Mouse (Mus musculus) adrenal gland, postnatal 0 days (tissue): ENCODE results near the gene Pdk2. TPM values are rescaled to one million over a fixed set of nuclear protein-coding genes. Genes with fewer than 3 reads are reported as not detected.

Source experiments
- polyA plus RNA-seq: library from polyadenylated mRNA; unstranded; fragments of >200 nt; fragmentation: Nextera tagmentation; extraction: Ambion mirVana; gene quantifications from 2 replicates; pipeline ENCODE4 v1.2.1, GENCODE M21; 2015

Gene Pdk2
- 38.4 and 48.3 TPM in 2 replicates for polyA plus RNA-seq

DNA sequence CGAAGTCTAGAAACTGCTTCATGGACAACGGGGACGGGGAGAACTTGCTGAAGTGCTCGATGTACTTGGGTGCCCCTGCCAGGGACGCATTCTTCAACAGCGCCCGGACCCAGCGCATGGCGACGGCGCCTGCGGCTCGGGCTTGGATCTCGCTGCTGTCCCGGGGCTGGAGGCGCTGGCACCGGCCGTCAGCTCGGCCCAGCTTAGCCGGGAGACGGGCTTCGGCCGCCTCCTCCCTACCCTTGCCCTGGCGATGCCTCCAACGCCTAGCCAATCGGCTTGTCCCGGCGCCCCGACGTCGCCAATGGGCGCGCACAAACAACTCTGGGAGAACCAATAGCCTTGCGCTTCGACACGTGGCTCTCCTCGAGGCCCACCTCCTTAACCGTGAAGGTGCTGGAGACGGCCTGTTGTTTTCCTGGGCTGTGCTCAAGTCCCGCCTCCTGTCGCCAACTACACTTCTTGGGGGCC, at the start of gene Pdk2:
Gene Pdk2, minus strand, starts transcription at position 216 of the 471 bp plus-strand sequence.

DNA sequence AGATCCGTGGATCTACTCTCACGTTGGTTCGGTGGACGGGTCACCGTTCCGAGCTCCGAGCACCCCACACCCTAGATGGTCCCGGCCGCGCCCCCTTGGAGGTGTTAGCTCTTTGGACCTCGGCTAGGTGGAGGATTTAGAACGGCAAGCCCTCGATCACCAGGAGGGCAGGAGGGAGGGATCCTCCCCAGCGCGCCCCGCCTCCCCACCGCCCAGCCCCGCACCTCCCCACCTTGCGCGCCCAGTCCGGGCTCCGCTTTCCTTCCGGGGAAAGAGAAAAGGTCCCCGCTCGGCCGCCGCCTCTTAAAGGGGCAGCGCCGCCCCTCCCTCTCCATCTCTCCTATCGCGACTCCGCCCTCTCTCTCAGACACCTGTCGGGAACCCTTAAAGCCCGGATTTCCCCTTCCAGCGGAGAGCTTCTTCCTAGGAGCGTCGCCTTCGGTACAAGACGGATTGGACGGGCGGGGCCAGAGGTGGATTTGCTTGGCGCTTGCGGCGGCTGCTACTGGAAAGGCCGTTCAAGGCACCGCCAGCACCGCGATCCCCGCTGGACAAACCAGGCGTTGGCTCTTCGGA, 35.5 kb upstream of the Pdk2 start, which contains the start of gene Itga3:
Gene Itga3, minus strand, starts transcription at position 266 of the 576 bp plus-strand sequence.

DNA sequence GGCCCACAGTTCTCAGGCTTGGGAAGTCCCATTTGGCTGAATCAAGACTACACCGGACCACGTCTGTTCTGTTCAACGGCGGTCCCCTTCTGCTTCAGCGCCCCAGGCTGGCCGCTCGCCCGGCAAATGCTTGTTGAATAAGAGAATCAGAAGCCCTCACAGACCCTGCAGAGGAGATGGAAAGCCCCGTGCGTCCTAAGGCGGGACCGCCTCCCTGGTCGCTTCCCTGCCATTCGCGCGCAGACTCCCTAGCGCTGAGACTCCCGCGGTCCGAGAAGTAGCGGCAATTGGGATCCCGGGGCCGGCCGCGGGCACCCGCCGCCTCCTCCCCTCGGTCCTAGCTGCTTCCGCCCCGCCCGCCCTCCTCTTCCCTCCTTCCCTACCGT, 31.5 kb downstream of the Pdk2 start, which contains the start of gene Samd14:
Gene Samd14, plus strand, starts transcription at position 251 of the 386 bp plus-strand sequence.

DNA sequence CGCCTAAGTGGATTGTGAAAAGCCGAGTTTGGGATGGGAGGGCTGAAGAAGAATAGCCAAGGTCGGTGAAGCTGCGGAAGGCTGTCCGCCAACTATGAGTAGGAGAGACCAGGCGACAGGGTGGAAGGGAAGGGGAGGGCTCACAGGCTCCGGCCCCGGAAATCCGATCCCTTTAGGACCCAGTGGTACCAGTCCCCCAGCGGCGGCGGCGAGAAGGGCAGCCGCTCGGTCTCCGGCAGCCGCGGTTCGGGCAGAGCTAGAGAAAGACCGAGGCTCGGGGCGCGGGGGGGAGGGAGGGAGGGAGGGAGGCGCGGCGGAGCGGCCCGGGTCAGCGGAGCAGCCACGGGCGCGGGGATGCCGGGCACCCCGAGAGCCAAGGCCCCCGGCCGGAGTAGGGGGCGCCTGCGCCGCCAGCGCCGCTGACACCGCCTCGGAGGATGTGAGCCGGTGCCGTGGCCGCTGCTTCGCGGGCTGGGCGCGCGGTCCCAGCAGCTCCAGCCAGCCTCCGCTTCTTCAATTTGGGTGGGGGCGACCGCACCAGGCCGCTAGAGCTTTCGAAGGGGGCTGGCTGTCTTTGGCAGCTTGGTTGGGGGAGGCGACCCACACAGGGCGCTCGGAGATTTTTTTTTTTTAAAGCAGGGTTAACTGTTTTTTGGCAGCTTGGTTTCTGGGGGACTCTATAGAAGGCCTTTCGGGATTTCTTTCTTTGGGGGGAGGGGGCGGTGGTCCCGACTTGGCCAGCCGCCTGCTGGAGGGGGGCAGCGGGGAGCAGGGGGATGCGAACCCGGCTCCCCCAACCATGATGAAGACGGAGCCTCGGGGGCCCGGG, 50.2 kb downstream of the Pdk2 start, which contains the start of gene Ppp1r9b:
Gene Ppp1r9b, plus strand, starts transcription at position 287 of the 829 bp plus-strand sequence.

Other genes starting within 250 kb of the Pdk2 start
- gene Col1a1, start 105.1 kb downstream of the Pdk2 start, polyA plus RNA-seq, result 648 and 745 TPM in 2 replicates
- not detected in 2 replicates for gene Hils1, start 73.8 kb downstream of the Pdk2 start, polyA plus RNA-seq
- gene Sgca, start 65.0 kb downstream of the Pdk2 start, polyA plus RNA-seq, result 0.46 and 1.4 TPM in 2 replicates
- 8.7 and 10.2 TPM in 2 replicates for gene Ppp1r9b, start 50.3 kb downstream of the Pdk2 start, polyA plus RNA-seq
- gene Samd14, start 31.5 kb downstream of the Pdk2 start, polyA plus RNA-seq, result 14.8 and 27.2 TPM in 2 replicates
- gene Itga3, start 35.4 kb upstream of the Pdk2 start, polyA plus RNA-seq, result 12.8 and 14.5 TPM in 2 replicates
- gene Dlx3, start 78.8 kb upstream of the Pdk2 start, polyA plus RNA-seq, result 0.04 TPM in 1 of 2 replicates, not detected in the other
- gene Dlx4, start 104.9 kb upstream of the Pdk2 start, polyA plus RNA-seq, result 0.44 and 0.66 TPM in 2 replicates
- gene Tac4, start 220.2 kb upstream of the Pdk2 start, polyA plus RNA-seq, result 0.16 TPM in 1 of 2 replicates, not detected in the other